Mouse (Mus musculus): ENCODE results near the gene Tmprss11a.

- TF ChIP-seq CTCF (IDR thresholded peaks at IDR 0.05; ENCODE audit: low read depth, low read length), result no peak
- no peak for TF ChIP-seq POLR2A (IDR thresholded peaks at IDR 0.05; ENCODE audit: insufficient read depth, low read length)
Observed at GRCm38 (mm10) chr5:86431096-86431495, 37.7 kb downstream of the Tmprss11a start.

Data from ES-Bruce4 (cell line).